Mouse (Mus musculus): ENCODE results near the gene Foxc2. TPM values are rescaled to one million over a fixed set of nuclear protein-coding genes. Genes with fewer than 3 reads are reported as not detected.

Gene Foxc2
- 7.0 and 7.1 TPM in 2 replicates for polyA plus RNA-seq (2014; fragmentation: Nextera tagmentation; extraction: Ambion mirVana)

- peak within 1 kb of the TSS; percentile 37 for H3K4me3 ChIP-seq (ENCODE audit: low read depth, low read length)
- WGBS, result under 1% methylated on average over 25 of the region's 25 CpGs
- peak within 1 kb of the TSS; percentile 73 for H3K4me2 ChIP-seq
- DNase-seq (ENCODE audit: low spot score, missing footprints) (peak; percentile 94), ATAC-seq (ENCODE audit: low FRiP score) (0 out of 2 replicates have a peak, but pooled peaks have one; percentile 48)
- H3K27ac ChIP-seq (ENCODE audit: low read depth, low read length), result no peak within 1 kb of the TSS
- peak within 1 kb of the TSS; percentile 16; the same call in 1 of the 2 replicates for H3K9ac ChIP-seq (ENCODE audit: low read length)
- no peaks in the 10 kb centered on the region for H3K36me3 ChIP-seq (ENCODE audit: control insufficient read depth, insufficient read depth, low read length)
- peaks cover 14% of the 10 kb centered on the region for H3K4me1 ChIP-seq (ENCODE audit: control insufficient read depth, insufficient read depth, low read length)
- H3K27me3 ChIP-seq (ENCODE audit: control insufficient read depth, insufficient read depth, low read length), result peaks cover 82% of the 10 kb centered on the region
- no peaks in the 10 kb centered on the region; the same call in 1 of the 2 replicates for H3K9me3 ChIP-seq (ENCODE audit: control insufficient read depth, low read length)
Observed at GRCm38 (mm10) chr8:121115948-121116347, at the start of gene Foxc2. Gene Foxc2 (plus strand): TSS chr8:121116171.

- no peaks in the 10 kb centered on the region for H3K9me3 ChIP-seq (ENCODE audit: control insufficient read depth, low read length)
- 0 out of 2 replicates have a peak, but pooled peaks cover 4% of the 10 kb centered on the region for H3K4me1 ChIP-seq (ENCODE audit: control insufficient read depth, insufficient read depth, low read length)
- peaks cover 70% of the 10 kb centered on the region for H3K27me3 ChIP-seq (ENCODE audit: control insufficient read depth, insufficient read depth, low read length)
- 2% methylated on average over 12 of the region's 12 CpGs for WGBS
- no peak overlapping the region for H3K4me2 ChIP-seq
- peak; percentile 87 for DNase-seq (ENCODE audit: low spot score, missing footprints)
- no peak overlapping the region for H3K27ac ChIP-seq (ENCODE audit: low read depth, low read length)
- no peak overlapping the region for H3K9ac ChIP-seq (ENCODE audit: low read length)
- H3K4me3 ChIP-seq (ENCODE audit: low read depth, low read length), result no peak overlapping the region
- no peak for ATAC-seq (ENCODE audit: low FRiP score)
- no peaks in the 10 kb centered on the region for H3K36me3 ChIP-seq (ENCODE audit: control insufficient read depth, insufficient read depth, low read length)
Observed at GRCm38 (mm10) chr8:121071454-121071853, 44.5 kb upstream of the Foxc2 start.

- no peaks in the 10 kb centered on the region for H3K36me3 ChIP-seq (ENCODE audit: control insufficient read depth, insufficient read depth, low read length)
- WGBS, result 10% methylated on average over 11 of the region's 11 CpGs
- no peak overlapping the region for H3K4me3 ChIP-seq (ENCODE audit: low read depth, low read length)
- H3K9ac ChIP-seq (ENCODE audit: low read length), result no peak overlapping the region
- 0 out of 2 replicates have a peak, but pooled peaks cover 4% of the 10 kb centered on the region for H3K4me1 ChIP-seq (ENCODE audit: control insufficient read depth, insufficient read depth, low read length)
- H3K9me3 ChIP-seq (ENCODE audit: control insufficient read depth, low read length), result no peaks in the 10 kb centered on the region
- no peak overlapping the region for H3K4me2 ChIP-seq
- H3K27me3 ChIP-seq (ENCODE audit: control insufficient read depth, insufficient read depth, low read length), result peaks cover 81% of the 10 kb centered on the region
- H3K27ac ChIP-seq (ENCODE audit: low read depth, low read length), result no peak overlapping the region
- ATAC-seq (ENCODE audit: low FRiP score) (no peak), DNase-seq (ENCODE audit: low spot score, missing footprints) (peak; percentile 90)
Observed at GRCm38 (mm10) chr8:121072406-121073130, 43.4 kb upstream of the Foxc2 start.

- no peak overlapping the region for H3K9ac ChIP-seq (ENCODE audit: low read length)
- 0 out of 2 replicates have a peak, but pooled peaks cover 4% of the 10 kb centered on the region for H3K4me1 ChIP-seq (ENCODE audit: control insufficient read depth, insufficient read depth, low read length)
- no peak overlapping the region for H3K4me3 ChIP-seq (ENCODE audit: low read depth, low read length)
- H3K27ac ChIP-seq (ENCODE audit: low read depth, low read length), result no peak overlapping the region
- DNase-seq (ENCODE audit: low spot score, missing footprints) (peak; percentile 94), ATAC-seq (ENCODE audit: low FRiP score) (no peak)
- no peaks in the 10 kb centered on the region for H3K36me3 ChIP-seq (ENCODE audit: control insufficient read depth, insufficient read depth, low read length)
- no peak overlapping the region; the same call in 1 of the 2 replicates for H3K4me2 ChIP-seq
- peaks cover 89% of the 10 kb centered on the region for H3K27me3 ChIP-seq (ENCODE audit: control insufficient read depth, insufficient read depth, low read length)
- under 1% methylated on average over 48 of the region's 48 CpGs for WGBS
- no peaks in the 10 kb centered on the region for H3K9me3 ChIP-seq (ENCODE audit: control insufficient read depth, low read length)
Observed at GRCm38 (mm10) chr8:121073174-121074107, 42.5 kb upstream of the Foxc2 start.

- no peak for ATAC-seq (ENCODE audit: low FRiP score)
- Histone ChIP-seq H3K9me3 (ENCODE audit: control insufficient read depth, low read length) (no peaks in the 10 kb centered on the region), H3K4me1 (ENCODE audit: control insufficient read depth, insufficient read depth, low read length) (0 out of 2 replicates have a peak, but pooled peaks cover 4% of the 10 kb centered on the region), H3K9ac (ENCODE audit: low read length) (no peak overlapping the region), H3K36me3 (ENCODE audit: control insufficient read depth, insufficient read depth, low read length) (no peaks in the 10 kb centered on the region), H3K4me3 (ENCODE audit: low read depth, low read length) (no peak overlapping the region), H3K27ac (ENCODE audit: low read depth, low read length) (no peak overlapping the region), H3K27me3 (ENCODE audit: control insufficient read depth, insufficient read depth, low read length) (peaks cover 95% of the 10 kb centered on the region), H3K4me2 (no peak overlapping the region)
- WGBS, result 2% methylated on average over 15 of the region's 15 CpGs
- peak; percentile 92 for DNase-seq (ENCODE audit: low spot score, missing footprints)
Observed at GRCm38 (mm10) chr8:121074108-121074847, 41.7 kb upstream of the Foxc2 start.

- Histone ChIP-seq H3K36me3 (ENCODE audit: control insufficient read depth, insufficient read depth, low read length) (no peaks in the 10 kb centered on the region), H3K4me2 (no peak overlapping the region), H3K9me3 (ENCODE audit: control insufficient read depth, low read length) (no peaks in the 10 kb centered on the region), H3K27ac (ENCODE audit: low read depth, low read length) (no peak overlapping the region), H3K4me1 (ENCODE audit: control insufficient read depth, insufficient read depth, low read length) (0 out of 2 replicates have a peak, but pooled peaks cover 4% of the 10 kb centered on the region), H3K4me3 (ENCODE audit: low read depth, low read length) (no peak overlapping the region), H3K27me3 (ENCODE audit: control insufficient read depth, insufficient read depth, low read length) (peaks cover 98% of the 10 kb centered on the region), H3K9ac (ENCODE audit: low read length) (no peak overlapping the region)
- DNase-seq (ENCODE audit: low spot score, missing footprints) (peak; percentile 94), ATAC-seq (ENCODE audit: low FRiP score) (no peak)
- under 1% methylated on average over 10 of the region's 10 CpGs for WGBS
Observed at GRCm38 (mm10) chr8:121074848-121075145, 41.2 kb upstream of the Foxc2 start.

GRCm38 (mm10) chr8:121075936-121076335 lies 40.0 kb upstream of the Foxc2 start:
- Histone ChIP-seq H3K4me3 (ENCODE audit: low read depth, low read length) (no peak overlapping the region), H3K4me2 (no peak overlapping the region), H3K27ac (ENCODE audit: low read depth, low read length) (no peak overlapping the region), H3K36me3 (ENCODE audit: control insufficient read depth, insufficient read depth, low read length) (no peaks in the 10 kb centered on the region), H3K9me3 (ENCODE audit: control insufficient read depth, low read length) (no peaks in the 10 kb centered on the region), H3K9ac (ENCODE audit: low read length) (no peak overlapping the region), H3K27me3 (ENCODE audit: control insufficient read depth, insufficient read depth, low read length) (peaks cover 99% of the 10 kb centered on the region), H3K4me1 (ENCODE audit: control insufficient read depth, insufficient read depth, low read length) (0 out of 2 replicates have a peak, but pooled peaks cover 4% of the 10 kb centered on the region)
- DNase-seq (ENCODE audit: low spot score, missing footprints) (peak; percentile 93), ATAC-seq (ENCODE audit: low FRiP score) (no peak)
- WGBS, result 2% methylated on average over 13 of the region's 13 CpGs

- H3K4me1 ChIP-seq (ENCODE audit: control insufficient read depth, insufficient read depth, low read length), result 0 out of 2 replicates have a peak, but pooled peaks cover 4% of the 10 kb centered on the region
- H3K27ac ChIP-seq (ENCODE audit: low read depth, low read length), result no peak overlapping the region
- no peak for ATAC-seq (ENCODE audit: low FRiP score)
- no peaks in the 10 kb centered on the region for H3K9me3 ChIP-seq (ENCODE audit: control insufficient read depth, low read length)
- H3K9ac ChIP-seq (ENCODE audit: low read length), result no peak overlapping the region
- no peaks in the 10 kb centered on the region for H3K36me3 ChIP-seq (ENCODE audit: control insufficient read depth, insufficient read depth, low read length)
- 2% methylated on average over 7 of the region's 7 CpGs for WGBS
- DNase-seq (ENCODE audit: low spot score, missing footprints), result peak; percentile 86
- peaks cover 99% of the 10 kb centered on the region for H3K27me3 ChIP-seq (ENCODE audit: control insufficient read depth, insufficient read depth, low read length)
- no peak overlapping the region for H3K4me2 ChIP-seq
- no peak overlapping the region for H3K4me3 ChIP-seq (ENCODE audit: low read depth, low read length)
Observed at GRCm38 (mm10) chr8:121076555-121076954, 39.4 kb upstream of the Foxc2 start.

Measured in midbrain, embryonic 11.5 days (tissue).